Mouse (Mus musculus): ENCODE measurements around the gene Xlr3c. TPM values are rescaled to one million over a fixed set of nuclear protein-coding genes. Genes with fewer than 3 reads are reported as not detected.
"Not testable (repeated sequence)": the region's sequence is repeated elsewhere in the genome, so short reads cannot be mapped to it uniquely, and the experiment has no call there.

Xlr3c gene
- not detected in 2 replicates for total RNA-seq (2017)

DNA sequence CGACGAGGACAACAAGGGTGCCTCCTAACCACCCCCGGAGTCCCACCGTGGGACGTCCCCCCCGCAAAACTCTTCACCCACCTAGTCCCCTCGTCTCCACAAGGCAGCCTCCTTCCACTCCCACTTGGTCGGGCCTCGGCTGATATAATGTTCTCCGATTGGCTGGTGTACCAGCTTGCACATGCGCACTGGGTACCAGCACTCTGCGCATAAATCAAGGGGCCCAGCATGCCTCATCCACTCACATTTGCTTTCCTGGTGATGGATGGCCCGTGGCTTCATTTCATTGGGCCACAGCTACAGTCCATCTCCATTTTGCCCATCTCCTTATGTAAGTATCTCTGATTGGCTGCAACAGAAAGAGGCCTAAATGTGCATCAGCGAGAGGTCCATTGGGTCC is at the start of gene Xlr3c:
Gene Xlr3c, minus strand, starts transcription at position 121 of the 400 bp plus-strand sequence.
- ATAC-seq (replicated peaks in 1 of 2; ENCODE audit: insufficient read depth in 1 of 2, low FRiP score in 2 of 2, low TSS enrichment in 1 of 2, low read depth in 1 of 2, poor library complexity in 2 of 2, severe bottlenecking in 2 of 2) = not testable (repeated sequence)

DNA sequence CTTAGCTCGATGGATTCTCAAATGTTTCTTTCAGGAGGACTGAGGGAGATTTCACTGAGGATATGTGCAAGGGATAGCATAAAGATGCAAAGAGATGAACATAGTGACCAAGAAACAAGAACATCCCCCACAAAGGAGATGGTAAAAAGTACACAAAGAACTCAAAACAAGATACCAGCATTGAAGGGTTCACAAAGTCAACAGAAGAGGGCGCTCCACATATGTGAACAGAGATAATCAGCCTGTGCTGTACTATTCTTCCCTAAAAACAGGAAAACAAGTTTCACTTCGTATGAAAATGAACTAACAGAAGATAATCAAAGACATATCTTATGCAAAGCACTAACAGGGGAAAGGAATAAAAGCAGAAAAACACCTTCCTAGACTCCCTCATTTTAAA is 47.3 kb upstream of the Xlr3c start:
- ATAC-seq (replicated peaks in 1 of 2; ENCODE audit: insufficient read depth in 1 of 2, low FRiP score in 2 of 2, low TSS enrichment in 1 of 2, low read depth in 1 of 2, poor library complexity in 2 of 2, severe bottlenecking in 2 of 2) = no peak

DNA sequence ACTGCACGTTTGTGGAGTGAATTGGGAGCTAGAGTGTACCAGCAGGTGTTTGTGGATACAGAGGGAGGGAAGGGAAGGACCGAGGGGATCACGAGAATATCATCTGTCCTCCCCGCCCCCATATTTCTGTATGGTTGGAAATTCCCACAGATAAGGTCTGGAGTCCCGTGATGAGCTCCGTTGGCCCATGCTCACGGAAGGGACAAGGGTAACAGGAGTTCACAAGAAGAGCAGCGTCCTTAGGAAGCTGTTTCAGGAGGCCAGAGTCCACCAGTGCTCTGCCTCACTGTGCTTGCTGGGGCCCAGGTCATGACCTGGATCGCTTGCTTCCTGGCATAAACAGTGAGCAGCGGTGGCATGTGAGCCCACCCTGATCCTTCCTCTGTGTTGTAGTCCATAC is 30.6 kb upstream of the Xlr3c start:
- ATAC-seq (replicated peaks in 1 of 2; ENCODE audit: insufficient read depth in 1 of 2, low FRiP score in 2 of 2, low TSS enrichment in 1 of 2, low read depth in 1 of 2, poor library complexity in 2 of 2, severe bottlenecking in 2 of 2) = not testable (repeated sequence)

DNA sequence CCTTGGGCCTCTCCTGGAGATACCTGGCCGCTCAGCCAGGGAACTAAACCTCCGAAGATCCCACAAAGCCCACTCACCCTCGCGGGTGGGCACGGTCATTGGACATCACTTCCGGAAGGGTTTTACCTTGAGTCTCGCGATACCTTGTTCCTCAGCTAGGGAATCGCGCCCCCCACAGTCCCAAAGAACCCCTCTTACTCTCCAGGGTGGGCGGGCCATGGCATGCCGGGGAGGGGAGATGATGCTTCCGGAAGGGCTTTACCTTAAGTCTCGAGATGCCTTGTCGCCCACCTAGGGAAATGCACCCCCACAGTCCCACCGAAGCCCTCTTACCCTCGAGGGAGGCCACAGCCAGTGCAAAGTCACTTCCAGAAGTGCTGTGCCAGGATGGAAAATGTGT is 27.7 kb upstream of the Xlr3c start, which contains the start of the genes Xlr5a and Xlr5c:
Gene Xlr5a, minus strand, starts transcription at position 101 of the 400 bp plus-strand sequence.
Gene Xlr5c, minus strand, starts transcription at position 101 of the 400 bp plus-strand sequence.
- ATAC-seq (replicated peaks in 1 of 2; ENCODE audit: insufficient read depth in 1 of 2, low FRiP score in 2 of 2, low TSS enrichment in 1 of 2, low read depth in 1 of 2, poor library complexity in 2 of 2, severe bottlenecking in 2 of 2) = not testable (repeated sequence)

DNA sequence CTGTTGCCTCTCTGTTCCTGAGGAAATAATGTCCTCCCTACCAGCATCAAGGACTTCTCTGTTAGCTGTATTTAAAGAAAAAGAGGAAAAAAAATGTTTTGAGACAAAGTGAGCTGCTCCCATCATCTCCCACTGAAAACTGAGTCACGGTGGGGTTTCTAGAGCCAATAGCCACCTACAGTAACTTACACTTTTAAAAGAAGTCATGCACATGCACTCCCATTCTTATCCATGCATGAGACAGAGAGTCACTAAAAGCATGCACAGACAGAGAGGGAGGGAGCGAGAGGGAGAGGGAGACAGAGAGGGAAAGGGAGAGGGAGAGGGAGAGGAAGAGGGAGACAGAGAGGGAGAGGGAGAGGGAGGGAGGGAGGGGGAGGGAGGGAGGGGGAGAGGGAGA is 2.8 kb downstream of the Xlr3c start:
- ATAC-seq (replicated peaks in 1 of 2; ENCODE audit: insufficient read depth in 1 of 2, low FRiP score in 2 of 2, low TSS enrichment in 1 of 2, low read depth in 1 of 2, poor library complexity in 2 of 2, severe bottlenecking in 2 of 2) = not testable (repeated sequence)

DNA sequence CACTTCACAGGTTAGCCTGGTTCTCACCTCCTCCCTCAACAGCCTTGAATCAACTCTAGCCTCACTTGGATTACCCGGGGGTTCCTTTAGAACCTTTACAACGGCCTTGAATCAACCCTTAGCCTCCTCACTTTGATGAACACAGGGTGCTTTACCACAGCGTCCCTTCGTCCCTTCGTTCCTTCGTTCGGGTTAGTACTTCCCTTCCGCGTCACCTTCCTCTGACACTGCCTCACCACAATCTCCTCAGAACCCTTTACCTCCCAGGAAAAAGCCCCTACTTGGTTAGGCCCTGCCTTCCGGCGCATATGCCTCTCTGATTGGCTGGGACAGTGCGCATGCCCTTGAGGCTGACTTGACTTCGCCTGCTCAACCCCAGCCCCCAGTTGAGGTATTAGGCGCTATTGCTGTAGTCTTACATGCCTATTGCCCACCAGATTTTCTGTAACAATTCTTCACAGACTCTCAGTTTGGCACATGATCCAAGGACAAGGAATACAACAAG is 22.3 kb downstream of the Xlr3c start, which contains the start of gene Xlr4c:
Gene Xlr4c, minus strand, starts transcription at position 310 of the 505 bp plus-strand sequence.
- ATAC-seq (replicated peaks in 1 of 2; ENCODE audit: insufficient read depth in 1 of 2, low FRiP score in 2 of 2, low TSS enrichment in 1 of 2, low read depth in 1 of 2, poor library complexity in 2 of 2, severe bottlenecking in 2 of 2) = not testable (repeated sequence)

DNA sequence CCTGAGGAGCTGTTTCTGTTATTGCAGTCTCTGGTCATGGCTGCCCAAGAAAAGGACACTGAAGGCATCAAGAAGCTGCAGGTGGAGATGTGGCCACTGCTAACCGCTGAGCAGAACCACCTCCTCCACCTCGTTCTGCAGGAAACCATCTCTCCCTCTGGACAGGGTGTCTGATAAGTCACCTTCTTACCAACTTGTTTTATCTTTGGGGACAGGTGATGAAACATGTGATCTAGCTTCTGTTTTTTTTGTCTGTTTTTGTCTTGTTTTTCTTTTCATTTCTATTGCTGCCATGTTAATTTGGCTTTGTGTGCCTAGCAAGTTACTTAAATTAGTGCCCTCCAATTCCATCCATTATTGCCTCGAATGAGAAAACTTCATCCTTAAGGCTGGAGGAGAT is 35.9 kb downstream of the Xlr3c start:
- ATAC-seq (replicated peaks in 1 of 2; ENCODE audit: insufficient read depth in 1 of 2, low FRiP score in 2 of 2, low TSS enrichment in 1 of 2, low read depth in 1 of 2, poor library complexity in 2 of 2, severe bottlenecking in 2 of 2) = no peak

DNA sequence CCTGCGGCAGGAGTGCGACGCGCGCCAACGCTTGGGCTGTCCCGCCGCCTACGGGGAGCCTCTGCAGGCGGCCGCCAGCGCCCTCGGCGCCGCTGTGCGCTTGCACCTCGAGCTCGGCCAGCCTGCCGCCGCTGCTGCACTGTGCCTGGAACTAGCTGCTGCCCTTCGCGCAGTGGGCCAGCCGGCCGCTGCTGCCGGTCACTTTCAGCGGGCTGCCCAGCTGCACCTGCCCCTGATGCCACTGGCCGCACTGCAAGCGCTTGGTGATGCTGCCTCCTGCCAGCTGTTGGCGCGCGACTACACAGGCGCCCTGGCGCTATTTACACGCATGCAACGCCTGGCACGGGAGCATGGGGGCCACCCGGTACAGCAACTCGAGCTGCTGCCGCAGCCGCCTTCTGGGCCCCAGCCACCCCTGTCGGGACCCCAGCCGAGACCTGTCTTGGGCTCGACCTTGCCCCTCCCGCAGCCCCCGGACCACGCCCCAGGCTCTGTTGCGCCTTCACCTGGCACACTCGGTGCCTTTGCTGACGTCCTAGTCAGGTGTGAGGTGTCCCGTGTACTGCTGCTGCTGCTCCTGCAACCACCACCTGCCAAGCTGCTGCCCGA is 36.5 kb downstream of the Xlr3c start:
- peak; percentile 25 to 50; a peak in 1 of 4 replicates for ATAC-seq (replicated peaks in 1 of 2; ENCODE audit: insufficient read depth in 1 of 2, low FRiP score in 2 of 2, low TSS enrichment in 1 of 2, low read depth in 1 of 2, poor library complexity in 2 of 2, severe bottlenecking in 2 of 2)

DNA sequence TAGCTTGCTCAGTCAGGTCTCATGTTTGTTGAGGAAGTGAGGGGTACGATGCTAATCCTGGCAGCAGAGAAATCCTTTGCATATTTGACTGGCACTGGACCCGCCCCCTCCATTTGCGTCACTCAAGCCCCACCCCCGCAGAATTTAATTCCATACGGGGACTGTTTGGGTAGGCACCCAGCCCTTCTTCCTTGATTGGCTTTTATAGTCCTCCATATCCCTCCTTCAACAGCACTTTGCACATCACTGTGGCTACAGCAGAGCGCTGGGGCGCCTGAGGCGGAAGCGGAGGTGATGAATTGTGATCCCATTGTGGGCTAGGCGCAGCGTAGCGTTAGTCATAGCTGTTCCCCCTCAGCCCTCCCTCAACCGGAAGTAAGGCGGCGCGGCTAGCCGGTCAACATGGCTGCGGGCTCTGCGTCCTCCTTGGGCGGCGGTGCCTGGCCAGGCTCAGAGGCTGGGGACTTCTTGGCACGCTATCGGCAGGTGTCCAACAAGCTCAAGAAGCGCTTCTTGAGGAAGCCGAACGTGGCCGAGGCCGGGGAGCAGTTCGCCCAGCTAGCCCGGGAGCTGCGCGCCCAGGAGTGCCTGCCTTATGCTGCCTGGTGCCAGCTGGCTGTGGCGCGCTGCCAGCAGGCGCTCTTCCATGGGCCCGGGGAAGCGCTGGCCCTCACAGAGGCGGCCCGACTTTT is 37.1 kb downstream of the Xlr3c start, which contains the start of gene F8a:
Gene F8a, plus strand, starts transcription at position 378 of the 692 bp plus-strand sequence.
- peak; percentile 98 for ATAC-seq (replicated peaks in 1 of 2; ENCODE audit: insufficient read depth in 1 of 2, low FRiP score in 2 of 2, low TSS enrichment in 1 of 2, low read depth in 1 of 2, poor library complexity in 2 of 2, severe bottlenecking in 2 of 2)

DNA sequence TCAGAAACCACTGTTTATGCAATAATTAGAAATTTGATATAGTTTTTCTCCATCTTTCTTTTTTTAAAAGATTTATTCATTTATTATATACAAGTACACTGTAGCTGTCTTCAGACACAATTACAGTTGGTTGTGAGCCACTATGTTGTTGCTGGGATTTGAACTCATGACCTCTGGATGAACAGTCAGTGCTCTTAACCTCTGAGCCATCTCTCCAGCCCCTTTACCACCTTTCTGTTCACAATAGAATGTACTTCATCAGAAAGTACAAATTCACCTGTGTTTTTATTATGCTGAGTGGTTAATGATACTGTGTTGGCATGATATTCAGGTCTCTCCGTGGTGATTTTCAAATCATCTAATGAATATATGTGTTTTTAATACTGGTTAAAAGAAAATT is 39.8 kb downstream of the Xlr3c start:
- ATAC-seq (replicated peaks in 1 of 2; ENCODE audit: insufficient read depth in 1 of 2, low FRiP score in 2 of 2, low TSS enrichment in 1 of 2, low read depth in 1 of 2, poor library complexity in 2 of 2, severe bottlenecking in 2 of 2) = no peak

DNA sequence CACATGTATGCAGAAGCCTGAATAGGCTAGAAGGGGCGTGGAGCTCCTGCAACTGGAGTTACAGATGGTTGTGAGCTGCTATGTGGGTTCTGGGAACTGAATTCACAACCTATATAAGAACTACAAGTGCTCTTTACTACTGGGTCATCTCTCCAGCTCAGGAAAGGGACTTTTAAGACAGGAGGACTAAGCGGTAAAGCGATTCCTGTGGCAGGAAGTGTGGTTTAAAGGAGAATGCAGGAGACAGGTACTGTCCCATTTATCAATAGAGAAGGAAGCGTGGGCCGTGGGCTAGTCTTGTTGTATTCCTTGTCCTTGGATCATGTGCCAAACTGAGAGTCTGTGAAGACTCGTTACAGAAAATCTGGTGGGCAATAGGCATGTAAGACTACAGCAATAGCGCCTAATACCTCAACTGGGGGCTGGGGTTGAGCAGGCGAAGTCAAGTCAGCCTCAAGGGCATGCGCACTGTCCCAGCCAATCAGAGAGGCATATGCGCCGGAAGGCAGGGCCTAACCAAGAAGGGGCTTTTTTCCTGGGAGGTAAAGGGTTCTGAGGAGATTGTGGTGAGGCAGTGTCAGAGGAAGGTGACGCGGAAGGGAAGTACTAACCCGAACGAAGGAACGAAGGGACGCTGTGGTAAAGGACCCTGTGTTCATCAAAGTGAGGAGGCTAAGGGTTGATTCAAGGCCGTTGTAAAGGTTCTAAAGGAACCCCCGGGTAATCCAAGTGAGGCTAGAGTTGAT is 51.2 kb downstream of the Xlr3c start, which contains the start of gene Xlr4b:
Gene Xlr4b, plus strand, starts transcription at position 515 of the 746 bp plus-strand sequence.
- 0 out of 4 replicates have a peak, but pooled peaks of 1 of the 2 experiments have one; percentile 7 for ATAC-seq (replicated peaks in 1 of 2; ENCODE audit: insufficient read depth in 1 of 2, low FRiP score in 2 of 2, low TSS enrichment in 1 of 2, low read depth in 1 of 2, poor library complexity in 2 of 2, severe bottlenecking in 2 of 2)

Other genes starting within 250 kb of the Xlr3c start
- not detected in 2 replicates for gene Pnma5, start 228.3 kb downstream of the Xlr3c start, total RNA-seq (2017)
- gene Pnma3, start 200.6 kb downstream of the Xlr3c start, total RNA-seq (2017) = not detected in 2 replicates
- gene Xlr4a, start 182.9 kb downstream of the Xlr3c start, total RNA-seq (2017) = 39.3 and 48.7 TPM in 2 replicates
- 7.7 and 7.9 TPM in 2 replicates for gene Xlr3a, start 168.3 kb downstream of the Xlr3c start, total RNA-seq (2017)
- gene Gm14685, start 148.3 kb downstream of the Xlr3c start, total RNA-seq (2017) = 0.15 TPM in 1 of 2 replicates, not detected in the other
- not detected in 2 replicates for gene Xlr5b, start 116.6 kb downstream of the Xlr3c start, total RNA-seq (2017)
- not detected in 2 replicates for gene DXBay18, start 115.9 kb downstream of the Xlr3c start, total RNA-seq (2017)
- gene Spin2d, start 88.4 kb downstream of the Xlr3c start, total RNA-seq (2017) = 0.89 TPM in 1 of 2 replicates, not detected in the other
- gene Xlr3b, start 73.2 kb downstream of the Xlr3c start, total RNA-seq (2017) = 17.2 and 18.8 TPM in 2 replicates
- gene Xlr4b, start 51.1 kb downstream of the Xlr3c start, total RNA-seq (2017) = 18.1 and 32.3 TPM in 2 replicates
- gene F8a, start 37.1 kb downstream of the Xlr3c start, total RNA-seq (2017) = 3.1 and 5.8 TPM in 2 replicates
- 7.6 and 17.8 TPM in 2 replicates for gene Xlr4c, start 22.3 kb downstream of the Xlr3c start, total RNA-seq (2017)
- gene Xlr5a, start 27.6 kb upstream of the Xlr3c start, total RNA-seq (2017) = not detected in 2 replicates
- gene Xlr5c, start 27.6 kb upstream of the Xlr3c start, total RNA-seq (2017) = not detected in 2 replicates
- gene Gm45015, start 71.5 kb upstream of the Xlr3c start, total RNA-seq (2017) = 0.50 and 0.69 TPM in 2 replicates
- gene Zfp275, start 77.2 kb upstream of the Xlr3c start, total RNA-seq (2017) = 13.1 and 17.6 TPM in 2 replicates
- gene Gm18336, start 133.3 kb upstream of the Xlr3c start, total RNA-seq (2017) = not detected in 2 replicates
- 0.30 and 0.81 TPM in 2 replicates for gene Zfp92, start 145.7 kb upstream of the Xlr3c start, total RNA-seq (2017)
- gene Trex2, start 170.0 kb upstream of the Xlr3c start, total RNA-seq (2017) = not detected in 2 replicates
- 34.5 and 44.6 TPM in 2 replicates for gene Haus7, start 193.7 kb upstream of the Xlr3c start, total RNA-seq (2017)
- gene Bgn, start 218.2 kb upstream of the Xlr3c start, total RNA-seq (2017) = 11.8 and 16.3 TPM in 2 replicates
- 0.25 TPM in 1 of 2 replicates, not detected in the other for gene Atp2b3, start 237.7 kb upstream of the Xlr3c start, total RNA-seq (2017)